Mouse (Mus musculus): ENCODE results near the gene Camsap3.

DNA sequence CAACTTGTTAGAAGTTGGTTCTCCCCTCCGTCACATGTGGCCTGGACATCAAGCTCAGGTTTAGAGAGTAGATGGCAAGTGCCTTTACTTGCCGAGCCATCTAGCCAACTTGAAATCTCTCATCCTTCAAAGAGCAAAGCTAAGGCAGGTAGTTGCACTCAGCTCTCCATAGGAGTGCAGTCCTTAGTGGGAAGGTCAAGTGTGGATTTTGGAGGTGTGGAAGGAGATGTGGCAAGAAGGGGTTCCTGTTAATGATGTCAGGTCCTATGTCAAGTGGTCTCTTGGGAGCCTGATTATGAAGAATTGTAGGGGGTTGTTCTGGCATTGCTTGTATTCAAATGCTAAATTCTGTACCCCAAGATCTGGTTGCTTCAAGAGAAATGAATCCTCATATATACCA, 7.4 kb downstream of the Camsap3 start:
- no peak for TF ChIP-seq CTCF (IDR thresholded peaks at IDR 0.05; ENCODE audit: borderline replicate concordance, control insufficient read depth, extremely low read depth, insufficient read depth, low read length, poor library complexity)
- no peak for TF ChIP-seq POLR2A (IDR thresholded peaks at IDR 0.05; ENCODE audit: control insufficient read depth, extremely low read depth, insufficient read depth, low read length, poor library complexity)

Measured in thymus, adult 2 months (tissue).